Mouse (Mus musculus): ENCODE results near the gene Smg9. TPM values are rescaled to one million over a fixed set of nuclear protein-coding genes. Genes with fewer than 3 reads are reported as not detected.

Gene Smg9
- polyA plus RNA-seq, 1 experiment from 2014 or later = 29.0 TPM

DNA sequence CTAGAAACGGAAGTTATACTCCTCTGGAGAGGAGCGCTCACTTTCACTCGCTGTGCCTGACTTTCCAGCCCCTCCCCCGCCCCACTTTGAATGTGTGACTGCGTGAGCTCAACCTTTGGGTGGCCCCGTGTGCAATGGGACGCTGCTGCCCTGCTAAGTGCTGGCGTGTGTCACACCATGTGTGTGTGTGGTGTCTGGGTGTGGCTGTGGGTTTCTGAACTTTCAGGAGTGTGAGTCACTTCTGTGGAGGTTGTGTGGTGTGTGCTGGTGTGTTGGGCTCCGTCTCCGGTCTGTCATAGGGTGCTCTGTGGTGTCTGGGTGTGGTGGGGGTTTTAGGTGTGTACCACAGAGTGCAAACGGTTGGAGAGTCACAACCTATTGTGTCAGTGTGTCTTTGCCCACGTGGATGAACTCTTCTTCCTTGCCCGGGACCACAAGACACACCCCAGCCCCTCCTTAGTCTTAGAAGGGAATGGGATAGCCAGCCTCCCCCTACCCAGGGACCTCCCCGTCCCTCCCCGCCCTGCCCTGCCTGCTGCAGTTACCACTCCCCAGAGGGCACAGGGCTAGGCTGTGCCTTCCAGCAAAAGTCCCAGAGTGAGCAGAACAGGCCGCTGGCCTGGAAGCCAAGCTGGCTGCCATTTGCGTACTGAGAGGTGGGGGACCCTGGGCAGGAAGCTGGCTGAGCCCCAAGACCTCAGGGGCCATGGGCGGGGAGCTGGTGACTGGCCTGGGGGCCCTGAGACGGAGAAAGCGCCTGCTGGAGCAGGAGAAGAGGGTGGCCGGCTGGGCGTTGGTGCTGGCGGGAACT, 29.5 kb upstream of the Smg9 start, which contains the start of gene Kcnn4:
Kcnn4 (plus strand) TSS at position 533 of the 811 bp plus-strand sequence.
- 47% methylated on average over 23 of the region's 23 CpGs for WGBS
- no peaks in the 10 kb centered on the region for H3K9me3 ChIP-seq (replicated peaks)

GRCm38 (mm10) chr7:24371012-24371808, 28.2 kb upstream of the Smg9 start:
- no peaks in the 10 kb centered on the region for H3K27me3 ChIP-seq (ENCODE audit: low read depth, poor library complexity, severe bottlenecking)
- no peaks in the 10 kb centered on the region for H3K36me3 ChIP-seq
- 74% methylated on average over 7 of the region's 7 CpGs for WGBS
- H3K4me3 ChIP-seq = 0 out of 2 replicates have a peak overlapping the region, but pooled peaks have one; percentile 7
- peak overlapping the region; percentile 72; the same call in 1 of the 2 replicates for H3K27ac ChIP-seq (replicated peaks)
- no peak for DNase-seq (ENCODE audit: low spot score)
- H3K9me3 ChIP-seq (replicated peaks) = no peaks in the 10 kb centered on the region
- H3K4me1 ChIP-seq = peaks cover 10% of the 10 kb centered on the region

More for the DNA sequence above, 29.5 kb upstream of the Smg9 start, which contains the start of gene Kcnn4:
- no peaks in the 10 kb centered on the region for H3K27me3 ChIP-seq (ENCODE audit: low read depth, poor library complexity, severe bottlenecking)
- H3K4me1 ChIP-seq = peaks cover 10% of the 10 kb centered on the region
- DNase-seq (ENCODE audit: low spot score) = no peak
- H3K4me3 ChIP-seq = peak within 1 kb of the TSS; percentile 27; the same call in 1 of the 2 replicates
- H3K27ac ChIP-seq (replicated peaks) = peak within 1 kb of the TSS; percentile 72
- no peaks in the 10 kb centered on the region for H3K36me3 ChIP-seq

- WGBS = 73% methylated on average over 3 of the region's 3 CpGs
- Histone ChIP-seq H3K4me1 (peaks cover 10% of the 10 kb centered on the region), H3K27me3 (ENCODE audit: low read depth, poor library complexity, severe bottlenecking) (peaks cover 5% of the 10 kb centered on the region), H3K36me3 (no peaks in the 10 kb centered on the region), H3K27ac (replicated peaks) (no peak overlapping the region; the same call in none of the 2 replicates), H3K9me3 (replicated peaks) (no peaks in the 10 kb centered on the region), H3K4me3 (peak overlapping the region; percentile 7; the same call in 1 of the 2 replicates)
- no peak for DNase-seq (ENCODE audit: low spot score)
These were observed 27.6 kb upstream of the Smg9 start for GRCm38 (mm10) chr7:24371809-24372145.

DNA sequence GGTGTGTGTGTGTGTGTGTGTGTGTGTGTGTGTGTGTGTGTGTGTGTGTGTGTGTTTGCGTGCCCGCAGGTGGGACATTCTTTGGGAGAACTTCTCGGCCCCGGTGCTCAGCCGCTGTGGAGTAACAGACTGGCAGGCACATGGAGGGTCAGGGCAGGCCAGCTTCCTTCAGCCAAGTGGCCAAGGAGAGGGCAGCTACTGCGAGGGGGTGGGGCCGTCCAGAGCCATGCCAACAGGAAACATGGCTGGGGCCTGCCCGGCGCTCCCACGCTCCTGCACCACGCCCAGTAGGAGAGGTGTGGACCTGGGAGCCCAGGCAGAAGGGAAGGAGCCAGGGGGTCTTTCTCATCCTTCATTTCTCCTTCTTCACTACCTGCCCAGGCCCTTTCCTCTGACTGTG, 27.1 kb upstream of the Smg9 start:
- Histone ChIP-seq H3K4me1 (peaks cover 15% of the 10 kb centered on the region), H3K36me3 (no peaks in the 10 kb centered on the region), H3K4me3 (no peak overlapping the region), H3K27ac (replicated peaks) (peak overlapping the region; percentile 52; the same call in 1 of the 2 replicates), H3K27me3 (ENCODE audit: low read depth, poor library complexity, severe bottlenecking) (peaks cover 10% of the 10 kb centered on the region), H3K9me3 (replicated peaks) (no peaks in the 10 kb centered on the region)
- WGBS = 84% methylated on average over 11 of the region's 11 CpGs
- DNase-seq (ENCODE audit: low spot score) = no peak

GRCm38 (mm10) chr7:24372786-24373185, 26.6 kb upstream of the Smg9 start:
- no peaks in the 10 kb centered on the region for H3K36me3 ChIP-seq
- H3K4me3 ChIP-seq = no peak overlapping the region
- no peak for DNase-seq (ENCODE audit: low spot score)
- 73% methylated on average over 4 of the region's 4 CpGs for WGBS
- H3K4me1 ChIP-seq = peaks cover 18% of the 10 kb centered on the region
- 0 out of 2 replicates have a peak overlapping the region, but pooled peaks have one; percentile 52 for H3K27ac ChIP-seq (replicated peaks)
- no peaks in the 10 kb centered on the region for H3K9me3 ChIP-seq (replicated peaks)
- H3K27me3 ChIP-seq (ENCODE audit: low read depth, poor library complexity, severe bottlenecking) = peaks cover 15% of the 10 kb centered on the region

GRCm38 (mm10) chr7:24373538-24374379, 25.7 kb upstream of the Smg9 start:
- H3K36me3 ChIP-seq = no peaks in the 10 kb centered on the region
- peaks cover 25% of the 10 kb centered on the region for H3K27me3 ChIP-seq (ENCODE audit: low read depth, poor library complexity, severe bottlenecking)
- H3K4me3 ChIP-seq = no peak overlapping the region
- peaks cover 18% of the 10 kb centered on the region for H3K4me1 ChIP-seq
- 46% methylated on average over 20 of the region's 20 CpGs for WGBS
- no peaks in the 10 kb centered on the region for H3K9me3 ChIP-seq (replicated peaks)
- DNase-seq (ENCODE audit: low spot score) = no peak
- peak overlapping the region; percentile 64; the same call in 1 of the 2 replicates for H3K27ac ChIP-seq (replicated peaks)

- H3K4me3 ChIP-seq = no peak overlapping the region
- H3K27ac ChIP-seq (replicated peaks) = 0 out of 2 replicates have a peak overlapping the region, but pooled peaks have one; percentile 6
- peaks cover 29% of the 10 kb centered on the region for H3K27me3 ChIP-seq (ENCODE audit: low read depth, poor library complexity, severe bottlenecking)
- no peaks in the 10 kb centered on the region for H3K36me3 ChIP-seq
- no peak for DNase-seq (ENCODE audit: low spot score)
- peaks cover 21% of the 10 kb centered on the region for H3K4me1 ChIP-seq
- H3K9me3 ChIP-seq (replicated peaks) = no peaks in the 10 kb centered on the region
- 89% methylated on average over 8 of the region's 8 CpGs for WGBS
These were observed 23.0 kb upstream of the Smg9 start for GRCm38 (mm10) chr7:24376456-24376855.

GRCm38 (mm10) chr7:24377091-24377865, 22.1 kb upstream of the Smg9 start:
- H3K4me3 ChIP-seq = peak overlapping the region; percentile 53
- peak overlapping the region; percentile 77 for H3K27ac ChIP-seq (replicated peaks)
- peak; percentile 62 for DNase-seq (ENCODE audit: low spot score)
- H3K27me3 ChIP-seq (ENCODE audit: low read depth, poor library complexity, severe bottlenecking) = peaks cover 29% of the 10 kb centered on the region
- no peaks in the 10 kb centered on the region for H3K9me3 ChIP-seq (replicated peaks)
- no peaks in the 10 kb centered on the region for H3K36me3 ChIP-seq
- WGBS = 8% methylated on average over 49 of the region's 49 CpGs
- peaks cover 21% of the 10 kb centered on the region for H3K4me1 ChIP-seq

- H3K36me3 ChIP-seq = no peaks in the 10 kb centered on the region
- DNase-seq (ENCODE audit: low spot score) = no peak
- no peak overlapping the region for H3K4me3 ChIP-seq
- peaks cover 29% of the 10 kb centered on the region for H3K27me3 ChIP-seq (ENCODE audit: low read depth, poor library complexity, severe bottlenecking)
- no peak overlapping the region; the same call in 1 of the 2 replicates for H3K27ac ChIP-seq (replicated peaks)
- 79% methylated on average over 10 of the region's 10 CpGs for WGBS
- no peaks in the 10 kb centered on the region for H3K9me3 ChIP-seq (replicated peaks)
- peaks cover 20% of the 10 kb centered on the region for H3K4me1 ChIP-seq
These were observed 21.2 kb upstream of the Smg9 start for GRCm38 (mm10) chr7:24378049-24378701.

DNA sequence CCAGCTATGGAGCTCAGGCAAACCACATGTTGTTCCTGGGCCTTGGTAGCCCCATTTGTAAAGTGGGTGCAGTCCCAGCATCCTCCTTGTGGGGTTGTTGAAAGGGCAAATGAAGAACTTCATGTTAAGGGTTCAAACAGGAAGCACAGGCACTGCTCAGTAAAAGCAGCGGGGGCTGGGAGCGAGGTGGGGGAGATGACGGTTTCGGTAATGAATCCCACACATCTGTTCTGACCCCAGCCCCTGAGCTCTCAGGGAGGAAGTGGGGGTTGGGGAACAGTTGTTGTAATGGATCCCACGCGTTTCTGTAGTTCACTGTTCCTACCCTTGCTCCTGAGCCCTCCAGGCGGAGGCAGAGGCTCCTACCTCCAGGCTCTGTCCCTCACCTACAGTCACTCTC, 19.5 kb upstream of the Smg9 start:
- Histone ChIP-seq H3K27me3 (ENCODE audit: low read depth, poor library complexity, severe bottlenecking) (peaks cover 42% of the 10 kb centered on the region), H3K27ac (replicated peaks) (peak overlapping the region; percentile 4; the same call in 1 of the 2 replicates), H3K9me3 (replicated peaks) (no peaks in the 10 kb centered on the region), H3K4me3 (no peak overlapping the region), H3K36me3 (no peaks in the 10 kb centered on the region), H3K4me1 (peaks cover 17% of the 10 kb centered on the region)
- no peak for DNase-seq (ENCODE audit: low spot score)
- WGBS = 67% methylated on average over 7 of the region's 7 CpGs

- Histone ChIP-seq H3K27me3 (ENCODE audit: low read depth, poor library complexity, severe bottlenecking) (peaks cover 42% of the 10 kb centered on the region), H3K4me3 (no peak overlapping the region), H3K36me3 (no peaks in the 10 kb centered on the region), H3K9me3 (replicated peaks) (no peaks in the 10 kb centered on the region), H3K27ac (replicated peaks) (peak overlapping the region; percentile 4; the same call in 1 of the 2 replicates), H3K4me1 (peaks cover 18% of the 10 kb centered on the region)
- 76% methylated on average over 2 of the region's 2 CpGs for WGBS
- DNase-seq (ENCODE audit: low spot score) = no peak
These were observed 19.0 kb upstream of the Smg9 start for GRCm38 (mm10) chr7:24380370-24380769.

Data from midbrain, embryonic 10.5 days (tissue).